Mouse (Mus musculus) macrophage (primary cell): ENCODE data around the gene Sytl2. TPM values are rescaled to one million over a fixed set of nuclear protein-coding genes. Genes with fewer than 3 reads are reported as not detected.

ENCODE experiments used
- H3K27ac ChIP-seq: fragments of 350-480 bp; formaldehyde crosslinking; 2 replicates; pipeline ENCODE4 v1.9.0; 2021
- H3K36me3 ChIP-seq: fragments of 350-480 bp; formaldehyde crosslinking; 2 replicates; pipeline ENCODE4 v1.9.0; 2021; ENCODE audit errors: inconsistent target
- H3K4me3 ChIP-seq: fragments of 350-480 bp; formaldehyde crosslinking; 2 replicates; pipeline ENCODE4 v1.9.0; 2021; ENCODE audit errors: inconsistent target
- H3K79me2 ChIP-seq: fragments of 350-480 bp; formaldehyde crosslinking; 2 replicates; pipeline ENCODE4 v1.9.0; 2021; ENCODE audit errors: inconsistent target
- WGBS: methylation state at CpG from one replicate; pipeline ENCODE4 v1.1.7; 2026; ENCODE audit warnings: inconsistent platforms; ENCODE audit not compliant: missing documents; 5-methylcytosine and 5-hydroxymethylcytosine counted together
- polyA plus RNA-seq: library from polyadenylated mRNA; stranded (reverse); fragments of 250-400 nt; gene quantifications from 3 replicates; pipeline ENCODE4 v1.2.4, GENCODE M21; 2018; ENCODE audit warnings: inconsistent platforms
- total RNA-seq, 78 experiments: library from RNA; depleted of rRNA; stranded (reverse); fragments of 250-400 nt; gene quantifications; 1 replicate in 9 of 78; 2 replicates in 24 of 78; 3 replicates in 43 of 78; 4 replicates in 2 of 78; pipeline ENCODE4 v1.2.4; 2018; ENCODE audit warnings: inconsistent platforms in 56 of 78

Sytl2 gene
- 1 to 10 TPM in 1 of 26 experiments, not detected in 25; 1.0 TPM for total RNA-seq (2018; cell fraction: chromatin; rRNA removed)
- total RNA-seq (2018; cell fraction: cytosol; rRNA removed) = under 1 TPM in 1 of 26 experiments, not detected in 25; 0.19 TPM
- not detected for total RNA-seq (2018; cell fraction: nucleus; rRNA removed)
- polyA plus RNA-seq = 0.11 TPM in 1 of 3 replicates, not detected in the others

- Histone ChIP-seq H3K36me3 (no peaks in the 10 kb centered on the region), H3K4me3 (no peak within 1 kb of the TSS), H3K27ac (no peak within 1 kb of the TSS), H3K79me2 (no peaks in the 10 kb centered on the region)
- 4% methylated on average over 43 of the region's 43 CpGs for WGBS
Measured at GRCm38 (mm10) chr7:90301942-90302646, at the start of gene Sytl2. Gene Sytl2 (plus strand): TSS chr7:90302252.

DNA sequence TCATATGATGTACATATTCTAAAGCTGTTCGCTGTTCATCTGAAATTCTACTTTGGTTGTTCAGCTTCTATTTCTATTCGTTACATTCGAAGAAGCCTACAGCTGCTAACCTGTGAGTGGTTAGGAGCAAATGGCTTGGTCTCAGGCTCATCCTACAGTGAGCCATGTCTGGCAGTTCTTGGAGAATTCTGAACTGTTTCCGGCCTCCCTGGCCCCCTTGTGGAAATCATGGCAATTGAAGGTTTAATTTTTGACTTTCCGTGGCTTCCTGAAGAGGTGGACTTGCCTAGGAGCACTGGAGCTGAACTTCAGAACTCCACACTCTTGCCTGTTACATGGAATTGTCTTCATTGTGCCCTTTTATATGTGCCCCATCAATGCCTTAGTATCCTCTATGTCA, 49.1 kb upstream of the Sytl2 start:
- Histone ChIP-seq H3K27ac (no peak overlapping the region), H3K79me2 (no peaks in the 10 kb centered on the region), H3K36me3 (no peaks in the 10 kb centered on the region), H3K4me3 (no peak overlapping the region)
- 89% methylated on average over 5 of the region's 5 CpGs for WGBS

- H3K79me2 ChIP-seq = no peaks in the 10 kb centered on the region
- WGBS = 96% methylated on average over 2 of the region's 2 CpGs
- H3K27ac ChIP-seq = no peak overlapping the region
- H3K4me3 ChIP-seq = no peak overlapping the region
- no peaks in the 10 kb centered on the region for H3K36me3 ChIP-seq
Measured at GRCm38 (mm10) chr7:90258701-90259100, 43.4 kb upstream of the Sytl2 start.

- H3K36me3 ChIP-seq = no peaks in the 10 kb centered on the region
- 81% methylated on average over 2 of the region's 2 CpGs for WGBS
- no peaks in the 10 kb centered on the region for H3K79me2 ChIP-seq
- no peak overlapping the region for H3K4me3 ChIP-seq
- H3K27ac ChIP-seq = no peak overlapping the region
Measured at GRCm38 (mm10) chr7:90259899-90260298, 42.2 kb upstream of the Sytl2 start.

DNA sequence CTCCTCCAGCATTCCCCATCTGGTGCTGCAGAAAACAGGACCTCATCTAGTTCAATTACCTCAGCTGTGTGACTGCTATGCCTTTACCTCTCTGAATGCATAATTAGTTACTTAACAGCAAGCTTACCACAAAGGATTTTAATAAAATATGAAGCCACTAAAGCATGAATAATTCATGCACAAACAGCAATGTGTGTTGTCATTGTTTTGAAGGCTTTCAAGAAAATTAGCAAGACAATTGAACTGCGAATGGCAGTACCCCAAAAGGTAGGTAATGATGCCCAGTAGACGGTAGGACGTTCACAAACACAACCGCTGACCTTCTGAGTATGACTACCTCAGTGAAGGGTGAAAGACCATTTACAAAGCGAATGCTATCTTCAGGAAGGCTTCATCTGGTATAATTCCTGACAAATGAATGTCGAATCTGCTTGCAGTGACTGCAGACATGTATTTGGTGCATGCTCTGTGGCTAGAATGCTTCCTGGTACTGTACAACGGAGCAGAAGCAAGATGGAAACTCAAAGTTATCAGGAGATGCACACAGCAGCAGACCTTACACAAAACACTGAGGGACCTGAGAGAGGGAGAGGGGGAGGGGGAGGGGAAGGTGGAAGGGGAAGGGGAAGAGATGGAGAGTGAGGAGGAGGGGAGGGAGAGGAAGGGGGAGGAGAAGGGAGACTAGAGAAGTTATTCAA, 40.0 kb upstream of the Sytl2 start:
- H3K36me3 ChIP-seq = no peaks in the 10 kb centered on the region
- H3K27ac ChIP-seq = no peak overlapping the region
- WGBS = 59% methylated on average over 7 of the region's 7 CpGs
- no peaks in the 10 kb centered on the region for H3K79me2 ChIP-seq
- no peak overlapping the region for H3K4me3 ChIP-seq

- Histone ChIP-seq H3K4me3 (no peak within 1 kb of the TSS), H3K79me2 (no peaks in the 10 kb centered on the region), H3K36me3 (no peaks in the 10 kb centered on the region), H3K27ac (no peak within 1 kb of the TSS)
- 12% methylated on average over 28 of the region's 28 CpGs for WGBS
Measured at GRCm38 (mm10) chr7:90265289-90265970, 36.6 kb upstream of the Sytl2 start, which contains the start of gene Ccdc83. Gene Ccdc83 (minus strand): TSS chr7:90265777.

- H3K79me2 ChIP-seq = no peaks in the 10 kb centered on the region
- no peaks in the 10 kb centered on the region for H3K36me3 ChIP-seq
- H3K4me3 ChIP-seq = no peak overlapping the region
- WGBS = 32% methylated on average over 3 of the region's 3 CpGs
- H3K27ac ChIP-seq = no peak overlapping the region
Measured at GRCm38 (mm10) chr7:90270141-90270540, 31.9 kb upstream of the Sytl2 start.

DNA sequence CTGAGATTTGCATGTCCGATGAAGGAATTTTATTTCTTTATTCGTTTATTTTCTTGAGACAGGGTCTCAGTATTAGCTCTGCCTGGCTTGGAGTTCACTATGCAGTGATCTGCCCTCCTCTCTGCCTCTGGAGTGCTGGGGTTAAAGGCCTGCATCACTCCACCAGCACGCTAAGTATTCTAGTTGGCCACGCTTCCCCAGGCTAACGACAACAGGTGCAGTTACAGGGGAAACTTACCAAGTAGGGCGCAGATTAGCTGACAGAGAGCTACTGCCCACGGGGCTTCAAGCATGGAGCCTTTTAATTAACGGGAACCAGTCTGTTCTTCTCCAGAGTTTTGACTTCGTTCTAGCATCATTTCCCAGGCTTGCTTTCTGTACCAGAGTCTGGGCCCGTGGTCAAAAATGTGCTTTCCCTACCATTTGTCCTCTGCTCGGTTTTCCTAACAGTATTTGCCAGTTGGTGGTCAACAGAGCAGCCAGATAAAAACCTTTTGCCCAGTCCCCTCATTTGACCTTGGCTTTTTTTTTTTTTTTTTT, 27.4 kb upstream of the Sytl2 start:
- 70% methylated on average over 11 of the region's 11 CpGs for WGBS
- Histone ChIP-seq H3K36me3 (no peaks in the 10 kb centered on the region), H3K79me2 (no peaks in the 10 kb centered on the region), H3K27ac (no peak overlapping the region), H3K4me3 (no peak overlapping the region)

DNA sequence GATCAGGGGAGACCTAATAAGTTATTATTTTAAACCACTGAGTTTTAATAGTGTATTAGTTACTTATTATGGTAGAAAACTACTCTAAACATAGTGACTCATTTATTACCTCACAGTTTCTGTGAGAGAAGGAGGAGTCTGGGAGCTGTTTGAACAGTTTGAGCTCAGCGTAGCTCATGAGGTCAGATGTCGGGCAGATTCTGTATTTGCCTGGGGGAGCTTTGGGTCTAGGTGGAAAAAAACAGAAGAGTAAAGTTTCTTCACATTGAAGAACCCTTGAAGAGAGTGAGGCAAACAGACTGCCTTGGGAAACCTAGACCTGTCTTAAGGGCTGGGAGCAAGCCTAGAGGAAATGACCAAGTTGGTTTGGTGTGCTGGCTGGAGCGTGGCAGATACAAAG, 24.8 kb upstream of the Sytl2 start:
- H3K79me2 ChIP-seq = no peaks in the 10 kb centered on the region
- H3K4me3 ChIP-seq = no peak overlapping the region
- H3K36me3 ChIP-seq = no peaks in the 10 kb centered on the region
- 74% methylated on average over 3 of the region's 3 CpGs for WGBS
- no peak overlapping the region for H3K27ac ChIP-seq

DNA sequence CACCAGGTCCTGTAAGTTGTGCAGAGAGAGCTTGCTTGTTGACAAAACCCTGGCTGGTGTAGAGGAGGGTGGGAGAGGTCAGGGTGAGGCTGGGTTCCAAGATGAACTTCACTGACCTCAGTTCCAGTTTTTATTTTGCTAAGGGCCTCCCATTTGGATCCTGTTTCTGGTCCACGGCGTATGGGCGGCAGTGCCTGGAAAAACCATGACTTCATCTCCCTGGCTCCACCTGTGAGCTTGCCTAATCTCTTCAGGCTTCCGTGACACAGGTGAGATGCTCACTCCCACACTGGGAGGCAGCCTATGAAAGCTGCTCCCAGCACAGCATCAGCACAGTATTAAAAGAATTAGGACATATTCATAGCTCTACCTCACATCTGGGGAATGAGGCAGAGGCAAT, 24.3 kb upstream of the Sytl2 start:
- H3K4me3 ChIP-seq = no peak overlapping the region
- no peaks in the 10 kb centered on the region for H3K36me3 ChIP-seq
- H3K27ac ChIP-seq = no peak overlapping the region
- no peaks in the 10 kb centered on the region for H3K79me2 ChIP-seq
- WGBS = 88% methylated on average over 4 of the region's 4 CpGs

- no peak overlapping the region for H3K27ac ChIP-seq
Measured at GRCm38 (mm10) chr7:90279136-90279535, 22.9 kb upstream of the Sytl2 start.

DNA sequence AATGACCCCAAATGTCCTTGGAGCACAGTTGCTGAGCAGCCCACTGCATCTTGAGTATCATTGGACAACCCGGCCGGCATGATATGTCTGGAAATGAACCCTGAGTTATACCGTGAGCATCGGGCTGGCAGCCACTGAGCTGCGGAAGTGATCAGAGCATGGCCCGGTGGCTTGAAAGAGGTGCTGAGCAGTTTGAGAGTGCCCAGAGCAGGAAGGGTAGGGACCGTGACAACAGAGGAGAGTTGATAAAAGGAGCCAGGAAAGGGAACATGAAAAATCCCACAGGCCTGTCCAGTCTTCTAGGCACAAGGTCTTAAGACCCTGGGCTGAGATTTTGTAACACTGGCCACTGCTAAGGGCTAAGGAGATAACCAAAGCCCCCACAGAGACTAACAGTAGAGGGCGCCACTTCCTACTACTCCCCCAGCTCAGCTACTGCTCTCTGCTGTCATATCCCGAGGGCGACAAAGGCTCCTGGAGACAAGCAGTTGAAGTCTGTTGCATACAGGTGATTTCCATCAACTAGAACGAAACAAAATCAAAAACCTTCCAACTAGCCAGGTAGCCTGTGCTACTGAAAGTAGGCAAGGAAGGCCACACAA, 21.7 kb upstream of the Sytl2 start:
- Histone ChIP-seq H3K27ac (no peak overlapping the region), H3K79me2 (no peaks in the 10 kb centered on the region), H3K36me3 (no peaks in the 10 kb centered on the region), H3K4me3 (no peak overlapping the region)
- 65% methylated on average over 11 of the region's 11 CpGs for WGBS

More at GRCm38 (mm10) chr7:90279136-90279535, 22.9 kb upstream of the Sytl2 start:
- Histone ChIP-seq H3K79me2 (no peaks in the 10 kb centered on the region), H3K4me3 (no peak overlapping the region), H3K36me3 (no peaks in the 10 kb centered on the region)
- 89% methylated on average over 4 of the region's 4 CpGs for whole genome bisulfite sequencing

DNA sequence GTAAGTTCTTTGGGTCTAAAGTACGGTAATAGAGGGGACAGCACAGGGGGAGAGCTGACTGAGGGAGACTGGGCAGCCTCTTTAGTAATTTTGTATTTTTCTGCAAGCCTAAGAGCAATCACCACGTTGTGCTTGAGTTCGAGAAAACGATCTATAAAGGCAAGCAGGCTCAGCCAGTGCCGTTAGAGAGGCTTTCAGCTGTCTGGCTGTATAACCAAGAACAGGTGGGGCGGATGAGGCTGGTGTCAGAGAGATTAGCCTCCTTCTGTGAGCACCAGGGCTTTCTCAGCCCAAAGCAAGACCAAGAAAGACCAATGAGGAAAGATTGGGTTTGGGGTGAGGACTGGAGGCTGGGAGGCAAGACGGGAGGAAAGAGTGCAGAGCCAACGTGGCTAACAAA, 21.2 kb upstream of the Sytl2 start:
- H3K4me3 ChIP-seq = no peak overlapping the region
- H3K79me2 ChIP-seq = no peaks in the 10 kb centered on the region
- WGBS = 83% methylated on average over 8 of the region's 8 CpGs
- H3K27ac ChIP-seq = no peak overlapping the region
- no peaks in the 10 kb centered on the region for H3K36me3 ChIP-seq
